Mouse (Mus musculus) MEL (cell line): Measurements from ENCODE around the gene Sipa1l1. TPM values are rescaled to one million over a fixed set of nuclear protein-coding genes. Genes with fewer than 3 reads are reported as not detected.

Source experiments
- DNase-seq: peaks from one replicate; pipeline ENCODE4 v3.0.0; 2011; ENCODE audit warnings: low read depth, low spot score
- H3K27ac ChIP-seq: 2 replicates; pipeline ENCODE4 v1.5.1; 2012; ENCODE audit warnings: low read depth, mild to moderate bottlenecking, control low read depth, low read length, moderate library complexity; ENCODE audit not compliant: control insufficient read depth
- H3K27me3 ChIP-seq, 2 experiments: fragments of 150-350 bp in 1 of 2; sonication (generic) in 1 of 2; 2 replicates each; pipeline ENCODE4 v1.6.1; 2012; ENCODE audit warnings: low read length in 2 of 2, mild to moderate bottlenecking in 2 of 2, improper control_type of control experiment in 1 of 2, moderate library complexity in 1 of 2; ENCODE audit not compliant: insufficient read depth in 2 of 2, control insufficient read depth in 1 of 2
- H3K36me3 ChIP-seq, 2 experiments: 2 replicates each; pipeline ENCODE4 v1.6.1; 2012 to 2014; ENCODE audit warnings: low read length in 2 of 2, improper control_type of control experiment in 1 of 2, inconsistent platforms in 1 of 2, mild to moderate bottlenecking in 1 of 2; ENCODE audit not compliant: insufficient read depth in 2 of 2, control insufficient read depth in 1 of 2
- H3K4me1 ChIP-seq, 2 experiments: fragments of 150-350 bp in 1 of 2; sonication (generic) in 1 of 2; 2 replicates each; pipeline ENCODE4 v1.6.1; 2012; ENCODE audit warnings: low read length in 2 of 2, improper control_type of control experiment in 1 of 2, mild to moderate bottlenecking in 1 of 2; ENCODE audit not compliant: insufficient read depth in 2 of 2, control insufficient read depth in 1 of 2
- H3K4me3 ChIP-seq, 2 experiments: fragments of 150-350 bp in 1 of 2; sonication (generic) in 1 of 2; 2 replicates each; pipeline ENCODE4 v1.5.1; 2012; ENCODE audit warnings: low read depth in 2 of 2, low read length in 2 of 2, mild to moderate bottlenecking in 2 of 2, moderate library complexity in 2 of 2, control low read depth in 1 of 2, improper control_type of control experiment in 1 of 2; ENCODE audit not compliant: control insufficient read depth in 1 of 2, insufficient read depth in 1 of 2
- H3K79me2 ChIP-seq: 2 replicates; pipeline ENCODE4 v1.6.1; 2012; ENCODE audit warnings: mild to moderate bottlenecking, low read length, moderate library complexity; ENCODE audit not compliant: control insufficient read depth, poor library complexity, insufficient read depth
- H3K9ac ChIP-seq: 2 replicates; pipeline ENCODE4 v1.6.1; 2012; ENCODE audit warnings: low read depth, mild to moderate bottlenecking, control low read depth, low read length, moderate library complexity; ENCODE audit not compliant: control insufficient read depth, poor library complexity, severe bottlenecking
- H3K9me3 ChIP-seq: fragments of 150-350 bp; sonication (generic); replicated peaks from 2 replicates; pipeline ENCODE4 v1.6.1; 2012; ENCODE audit warnings: mild to moderate bottlenecking, low read length, improper control_type of control experiment, moderate library complexity; ENCODE audit not compliant: insufficient read depth
- CTCF ChIP-seq, 3 experiments: IDR thresholded peaks in 2 of 3; conservative IDR thresholded peaks in 1 of 3; 2 replicates each; pipeline ENCODE4 v1.5.1; 2011 to 2012; ENCODE audit warnings: low read length in 3 of 3, low read depth in 2 of 3, mild to moderate bottlenecking in 2 of 3, improper control_type of control experiment in 1 of 3, inconsistent platforms in 1 of 3, mixed read lengths in 1 of 3, moderate library complexity in 1 of 3; ENCODE audit not compliant: control insufficient read depth in 1 of 3, insufficient read depth in 1 of 3, poor library complexity in 1 of 3, severe bottlenecking in 1 of 3
- ETS1 ChIP-seq: IDR thresholded peaks from 2 replicates; pipeline ENCODE4 v1.6.1; 2012; ENCODE audit warnings: low read depth, mild to moderate bottlenecking, inconsistent platforms, low read length, improper control_type of control experiment, moderate library complexity
- GABPA ChIP-seq: IDR thresholded peaks from 2 replicates; pipeline ENCODE4 v1.6.1; 2012; ENCODE audit warnings: low read depth, mild to moderate bottlenecking, inconsistent platforms, low read length, improper control_type of control experiment, moderate library complexity
- GATA1 ChIP-seq: IDR thresholded peaks from 2 replicates; pipeline ENCODE4 v1.6.1; 2011; ENCODE audit warnings: low read depth, low read length, improper control_type of control experiment
- JUND ChIP-seq: IDR thresholded peaks from 2 replicates; pipeline ENCODE4 v1.6.1; 2011; ENCODE audit warnings: low read depth, mild to moderate bottlenecking, improper control_type of control experiment, low read length
- KAT2A ChIP-seq: conservative IDR thresholded peaks from 2 replicates; pipeline ENCODE4 v1.6.1; 2012; ENCODE audit warnings: low read depth, low read length, improper control_type of control experiment, inconsistent platforms
- MAX ChIP-seq: IDR thresholded peaks from 2 replicates; pipeline ENCODE4 v1.6.1; 2011; ENCODE audit warnings: low read length, improper control_type of control experiment
- MAZ ChIP-seq: IDR thresholded peaks from 2 replicates; pipeline ENCODE4 v1.6.1; 2012; ENCODE audit warnings: low read depth, mild to moderate bottlenecking, inconsistent platforms, low read length, improper control_type of control experiment
- NELFE ChIP-seq: IDR thresholded peaks from 2 replicates; pipeline ENCODE4 v1.6.1; 2011; ENCODE audit warnings: low read depth, low read length, improper control_type of control experiment
- POLR2A ChIP-seq, 2 experiments: IDR thresholded peaks; 2 replicates each; pipeline ENCODE4 v1.6.1; 2011 to 2012; ENCODE audit warnings: low read length in 2 of 2, mild to moderate bottlenecking in 2 of 2, control low read depth in 1 of 2, improper control_type of control experiment in 1 of 2, low read depth in 1 of 2, moderate library complexity in 1 of 2; ENCODE audit not compliant: control insufficient read depth in 1 of 2, insufficient read depth in 1 of 2, poor library complexity in 1 of 2
- POLR2AphosphoS5 ChIP-seq: IDR thresholded peaks from 2 replicates; pipeline ENCODE4 v1.6.1; 2012; ENCODE audit warnings: low read depth, borderline replicate concordance, mild to moderate bottlenecking, inconsistent platforms, low read length, moderate library complexity, mixed read lengths
- TBP ChIP-seq: IDR thresholded peaks from 2 replicates; pipeline ENCODE4 v1.8.0; 2011; ENCODE audit warnings: low read depth, low read length, improper control_type of control experiment
- TCF12 ChIP-seq: IDR thresholded peaks from 2 replicates; pipeline ENCODE4 v1.6.1; 2014; ENCODE audit warnings: low read depth, mild to moderate bottlenecking, inconsistent platforms, low read length, improper control_type of control experiment, moderate library complexity
- UBTF ChIP-seq: IDR thresholded peaks from 2 replicates; pipeline ENCODE4 v1.6.1; 2012; ENCODE audit warnings: low read depth, mild to moderate bottlenecking, inconsistent platforms, low read length, improper control_type of control experiment, moderate library complexity, borderline replicate concordance; ENCODE audit not compliant: insufficient read depth
- USF1 ChIP-seq: IDR thresholded peaks from 2 replicates; pipeline ENCODE4 v1.6.1; 2014; ENCODE audit warnings: low read depth, mild to moderate bottlenecking, inconsistent platforms, low read length, improper control_type of control experiment, moderate library complexity
- USF2 ChIP-seq, 2 experiments: IDR thresholded peaks; 2 replicates each; pipeline ENCODE4 v1.6.1; 2011 to 2012; ENCODE audit warnings: improper control_type of control experiment in 2 of 2, low read length in 2 of 2, borderline replicate concordance in 1 of 2, inconsistent platforms in 1 of 2, low read depth in 1 of 2, mild to moderate bottlenecking in 1 of 2; ENCODE audit not compliant: insufficient read depth in 1 of 2
- polyA plus RNA-seq, 2 experiments: library from polyadenylated mRNA; stranded (reverse) in 1 of 2; unstranded in 1 of 2; fragments of >175 nt in 1 of 2; fragments of >200 nt in 1 of 2; gene quantifications; 2 replicates each; pipeline versions ENCODE4 v1.2.1 to v1.2.4; 2012; ENCODE audit warnings: low replicate concordance in 2 of 2, low read depth in 1 of 2; ENCODE audit not compliant: insufficient read length in 2 of 2, insufficient read depth in 1 of 2, missing spikeins in 1 of 2
- total RNA-seq: library from RNA; depleted of rRNA; stranded (reverse); fragments of 300-350 nt; gene quantifications from 2 replicates; pipeline ENCODE4 v1.2.3, GENCODE M21; 2012

Gene Sipa1l1
- total and polyA plus RNA-seq, 3 experiments, result 18.1 to 42.7 (median 19.3) TPM

DNA sequence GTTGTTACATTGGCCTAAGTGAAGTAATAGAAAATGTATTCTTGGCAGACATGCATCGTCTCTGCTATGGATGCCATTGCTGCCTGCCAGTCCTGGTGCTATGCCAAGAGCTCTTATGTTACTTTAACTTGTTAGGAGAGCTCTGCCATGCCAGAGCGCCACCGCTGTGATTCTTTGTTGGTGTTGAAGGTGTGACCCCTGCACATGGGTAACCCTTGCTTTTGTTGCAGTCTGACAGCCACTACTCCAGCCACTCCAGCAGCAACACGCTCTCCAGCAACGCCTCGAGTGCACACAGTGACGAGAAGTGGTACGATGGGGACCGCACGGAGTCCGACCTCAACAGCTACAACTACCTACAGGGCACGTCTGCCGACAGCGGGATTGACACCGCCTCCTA, 255.7 kb downstream of the Sipa1l1 start:
- Histone ChIP-seq H3K79me2 (no peaks in the 10 kb centered on the region), H3K9me3 (no peaks in the 10 kb centered on the region), H3K27ac (no peak overlapping the region), H3K36me3 (peaks cover 0 to 3% of the 10 kb centered on the region in 2 experiments; a peak in 1 of 4 replicates), H3K9ac (no peak overlapping the region), H3K4me3 (no peak overlapping the region), H3K4me1 (no peaks in the 10 kb centered on the region), H3K27me3 (no peaks in the 10 kb centered on the region)
- DNase-seq, result no peak
- TF ChIP-seq TBP, result no peak
- no peak for TF ChIP-seq MAX
- no peak for TF ChIP-seq UBTF

DNA sequence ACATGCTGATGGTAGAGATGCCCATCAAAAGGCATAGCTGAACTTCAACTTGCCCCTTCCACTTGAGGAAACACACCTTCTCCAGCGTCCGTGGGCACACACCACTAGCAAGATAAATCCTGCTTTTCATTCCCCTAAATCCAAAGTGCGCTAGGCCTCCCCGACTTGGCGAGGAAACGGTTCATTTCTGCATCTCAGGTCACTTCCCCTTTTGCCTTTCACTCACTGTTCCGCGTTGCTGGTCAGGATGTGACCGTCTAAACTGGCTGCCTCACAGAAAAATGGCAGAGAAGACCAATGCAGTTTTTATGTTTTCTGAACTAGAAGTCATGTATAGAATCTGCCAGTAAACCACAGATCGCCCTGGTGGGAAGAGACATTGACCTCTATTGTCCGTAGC, 256.7 kb downstream of the Sipa1l1 start:
- no peaks in the 10 kb centered on the region for H3K79me2 ChIP-seq
- DNase-seq, result peak; percentile 9
- no peaks in the 10 kb centered on the region for H3K4me1 ChIP-seq
- peaks cover 0 to 3% of the 10 kb centered on the region in 2 experiments; a peak in 2 of 4 replicates for H3K36me3 ChIP-seq
- H3K27me3 ChIP-seq, result no peaks in the 10 kb centered on the region
- H3K9ac ChIP-seq, result no peak overlapping the region
- TF ChIP-seq NELFE (no peak), USF1 (no peak), CTCF (IDR thresholded peaks at IDR 0.05 in 2 of 3, conservative IDR thresholded peaks at IDR 0.05 in 1 of 3; ENCODE audit: control insufficient read depth in 1 of 3, insufficient read depth in 1 of 3, low read depth in 2 of 3, low read length in 3 of 3, poor library complexity in 1 of 3, severe bottlenecking in 1 of 3) (no peak)
- TF ChIP-seq, all 39 proteins: peak for 0
- Histone ChIP-seq H3K27ac (no peak overlapping the region), H3K4me3 (no peak overlapping the region), H3K9me3 (no peaks in the 10 kb centered on the region)

DNA sequence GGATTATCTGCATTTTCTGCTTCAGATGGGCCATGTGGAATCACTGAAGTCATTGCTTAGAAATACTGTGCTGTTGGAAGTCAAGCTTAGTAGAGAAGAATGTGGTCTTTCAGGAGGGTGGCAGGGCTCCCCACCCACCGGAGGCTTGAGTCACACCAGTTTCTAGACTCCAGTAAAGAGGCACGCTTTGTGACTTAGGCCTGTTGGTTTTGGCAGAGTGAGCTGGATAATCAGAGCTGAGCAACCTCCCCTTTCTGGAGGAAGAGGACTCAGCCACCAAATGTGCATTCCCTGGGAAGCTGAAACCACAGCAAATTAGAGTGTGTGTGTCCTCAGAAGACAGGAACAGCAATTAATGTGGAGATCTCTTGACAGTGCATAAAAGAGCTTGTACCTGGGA, 258.3 kb downstream of the Sipa1l1 start:
- TF ChIP-seq JUND (no peak), KAT2A (no peak), POLR2A (IDR thresholded peaks at IDR 0.05; ENCODE audit: control insufficient read depth in 1 of 2, insufficient read depth in 1 of 2, low read depth in 1 of 2, low read length in 2 of 2, poor library complexity in 1 of 2) (no peak)
- Histone ChIP-seq H3K4me1 (no peaks in the 10 kb centered on the region), H3K36me3 (peaks cover 0 to 3% of the 10 kb centered on the region in 2 experiments; a peak in 2 of 4 replicates), H3K27me3 (no peaks in the 10 kb centered on the region), H3K9ac (no peak overlapping the region), H3K9me3 (no peaks in the 10 kb centered on the region), H3K4me3 (no peak overlapping the region), H3K79me2 (no peaks in the 10 kb centered on the region), H3K27ac (no peak overlapping the region)
- no peak for DNase-seq

DNA sequence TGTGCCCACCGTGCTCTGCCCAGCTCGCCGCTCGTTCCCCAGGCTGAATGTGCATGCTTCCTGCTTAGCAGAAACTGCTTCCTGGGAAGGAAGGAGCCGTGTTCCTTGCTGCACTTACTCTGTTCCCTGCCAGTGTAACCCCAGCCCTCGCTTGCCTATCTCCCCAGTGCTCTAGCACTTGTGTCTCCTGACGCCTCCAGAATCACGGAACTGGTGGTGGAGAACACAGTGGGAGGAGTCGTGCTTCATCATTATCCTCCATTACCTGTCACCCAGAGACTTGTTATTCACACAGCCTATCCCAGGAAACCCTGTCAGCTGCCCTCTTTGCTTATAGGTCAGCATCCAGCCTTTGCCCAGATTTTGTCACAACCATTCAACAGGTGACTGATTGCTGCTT, 259.3 kb downstream of the Sipa1l1 start:
- DNase-seq, result no peak
- H3K36me3 ChIP-seq, result peaks cover 0 to 2% of the 10 kb centered on the region in 2 experiments; a peak in 2 of 4 replicates
- no peaks in the 10 kb centered on the region for H3K79me2 ChIP-seq
- no peak overlapping the region for H3K4me3 ChIP-seq
- TF ChIP-seq TCF12, result no peak
- TF ChIP-seq GABPA, result no peak
- TF ChIP-seq GATA1, result no peak
- TF ChIP-seq JUND, result no peak
- TF ChIP-seq ETS1, result no peak
- TF ChIP-seq MAZ, result no peak
- TF ChIP-seq USF2 (IDR thresholded peaks at IDR 0.05; ENCODE audit: borderline replicate concordance in 1 of 2, insufficient read depth in 1 of 2, low read depth in 1 of 2, low read length in 2 of 2), result no peak
- no peak for TF ChIP-seq POLR2AphosphoS5
- TF ChIP-seq NELFE, result no peak
- no peak overlapping the region for H3K27ac ChIP-seq
- no peaks in the 10 kb centered on the region for H3K4me1 ChIP-seq
- H3K27me3 ChIP-seq, result no peaks in the 10 kb centered on the region
- H3K9ac ChIP-seq, result no peak overlapping the region
- no peaks in the 10 kb centered on the region for H3K9me3 ChIP-seq
